Mouse (Mus musculus) liver, embryonic 14.5 days (tissue): ENCODE data around the gene Arsg.
A peak's percentile ranks its signal among the peaks of the same experiment; 100 is the strongest.
"Not testable (repeated sequence)": the region's sequence is repeated elsewhere in the genome, so short reads cannot be mapped to it uniquely, and the experiment has no call there.

Experiments used
- CTCF ChIP-seq: IDR thresholded peaks from 2 replicates; pipeline ENCODE4 v1.5.1; 2016; ENCODE audit warnings: antibody characterized with exemption, low read depth, control low read depth
- EP300 ChIP-seq: IDR thresholded peaks from 2 replicates; pipeline ENCODE4 v1.6.1; 2016; ENCODE audit warnings: antibody characterized with exemption, low read depth

- TF ChIP-seq CTCF, result not testable (repeated sequence)
- peak; percentile 71 for TF ChIP-seq EP300
Observed at GRCm38 (mm10) chr11:109492847-109493464, 19.8 kb downstream of the Arsg start.
